ENCODE assay signal across 8 mouse cellular contexts in genomic region chr10:80741634-80742179, GRCm38 (mm10). TPM values are rescaled to one million over a fixed set of nuclear protein-coding genes. Genes with fewer than 3 reads are reported as not detected.
DNase-seq lines count a peak whose midpoint lies in the region; ATAC-seq and TF ChIP-seq lines count a peak whose summit lies in the region.

No protein-coding gene starts in this region.

- H3K4me2 ChIP-seq in heart, embryonic 14.5 days (ENCODE audit: low read length) = peak overlapping the region; percentile 85
- H3K4me2 ChIP-seq in CH12.LX (ENCODE audit: insufficient read depth, low read depth, poor library complexity, severe bottlenecking) = peak overlapping the region; percentile 64; the same call in 1 of the 2 replicates
- peak overlapping the region; percentile 67 for H3K4me2 ChIP-seq in embryonic facial prominence, embryonic 15.5 days (replicated peaks)
- H3K4me2 ChIP-seq in neural tube, embryonic 15.5 days = peak overlapping the region; percentile 97

- no peak for DNase-seq in heart, postnatal 10 days
- DNase-seq in CH12.LX (ENCODE audit: extremely low read depth) = no peak
- DNase-seq in limb, embryonic 10.5 days (ENCODE audit: low spot score) = no peak
- DNase-seq in cerebellum, postnatal 14 days = no peak
- no peak for DNase-seq in adrenal gland, adult (ENCODE audit: inconsistent age in 2 of 2, low spot score in 1 of 2)

- TF ChIP-seq POLR2A in CH12.LX (IDR thresholded peaks at IDR 0.05; ENCODE audit: low read depth, low read length) = no peak

- H3K9ac ChIP-seq in heart, embryonic 14.5 days (ENCODE audit: low read length) = peak overlapping the region; percentile 99
- H3K9ac ChIP-seq in CH12.LX (ENCODE audit: insufficient read depth, low read depth) = peak overlapping the region; percentile 93
- peak overlapping the region; percentile 99 for H3K9ac ChIP-seq in embryonic facial prominence, embryonic 15.5 days
- H3K9ac ChIP-seq in neural tube, embryonic 15.5 days (replicated peaks) = peak overlapping the region; percentile 99

- in situ Hi-C loops in CH12.LX (cut with MboI; ENCODE audit: low pct_ligation_motif_present, low pct_unique_long_range_greater_than_20kb, low sequenced_read_pairs) = no loop called here

- no peaks in the 10 kb centered on the region for H3K9me3 ChIP-seq in heart, embryonic 14.5 days (ENCODE audit: control insufficient read depth, low read length)
- H3K9me3 ChIP-seq in CH12.LX (replicated peaks; ENCODE audit: low read length) = no peaks in the 10 kb centered on the region
- no peaks in the 10 kb centered on the region for H3K9me3 ChIP-seq in embryonic facial prominence, embryonic 15.5 days (replicated peaks)
- no peaks in the 10 kb centered on the region for H3K9me3 ChIP-seq in limb, embryonic 10.5 days (replicated peaks)
- H3K9me3 ChIP-seq in neural tube, embryonic 15.5 days (replicated peaks) = no peaks in the 10 kb centered on the region

- H3K79me2 ChIP-seq in CH12.LX (replicated peaks; ENCODE audit: control insufficient read depth, extremely low read depth, insufficient read depth, poor library complexity, severe bottlenecking) = peaks cover 52% of the 10 kb centered on the region

- peak; percentile 3 for ATAC-seq in heart, embryonic 14.5 days (ENCODE audit: insufficient number of reproducible peaks, insufficient read depth, low FRiP score, low read depth)
- ATAC-seq in embryonic facial prominence, embryonic 15.5 days (ENCODE audit: insufficient number of reproducible peaks, low FRiP score, low TSS enrichment, low read depth) = peak; percentile 12
- peak; percentile 35 for ATAC-seq in neural tube, embryonic 15.5 days (ENCODE audit: low FRiP score)

- peak overlapping the region; percentile 50 to 87 for H3K27ac ChIP-seq in heart, embryonic 14.5 days (replicated peaks in 1 of 2; ENCODE audit: control insufficient read depth in 1 of 2, insufficient read depth in 1 of 2, low read depth in 2 of 2, low read length in 2 of 2)
- H3K27ac ChIP-seq in CH12.LX (ENCODE audit: insufficient read depth, low read depth) = peak overlapping the region; percentile 9; the same call in 1 of the 2 replicates
- H3K27ac ChIP-seq in embryonic facial prominence, embryonic 15.5 days (replicated peaks) = peak overlapping the region; percentile 81
- peak overlapping the region; percentile 94 for H3K27ac ChIP-seq in limb, embryonic 10.5 days
- peak overlapping the region; percentile 89 for H3K27ac ChIP-seq in neural tube, embryonic 15.5 days (replicated peaks)

- peaks cover 11% of the 10 kb centered on the region for H3K36me3 ChIP-seq in heart, embryonic 14.5 days (ENCODE audit: control insufficient read depth, insufficient read depth, low read length)
- H3K36me3 ChIP-seq in CH12.LX (replicated peaks in 1 of 2; ENCODE audit: control insufficient read depth in 1 of 2, insufficient read depth in 1 of 2, low read length in 1 of 2) = peaks cover 0 to 23% of the 10 kb centered on the region in 2 experiments
- peaks cover 4% of the 10 kb centered on the region; the same call in 1 of the 2 replicates for H3K36me3 ChIP-seq in embryonic facial prominence, embryonic 15.5 days
- peaks cover 25% of the 10 kb centered on the region for H3K36me3 ChIP-seq in limb, embryonic 10.5 days
- 0 out of 2 replicates have a peak, but pooled peaks cover 7% of the 10 kb centered on the region for H3K36me3 ChIP-seq in neural tube, embryonic 15.5 days

- dilution Hi-C loops in CH12.LX (cut with MboI; ENCODE audit: extremely low pct_ligation_motif_present, extremely low pct_unique_long_range_greater_than_20kb, low sequenced_read_pairs) = no loop called here

- H3K4me3 ChIP-seq in heart, embryonic 14.5 days (ENCODE audit: control insufficient read depth in 1 of 2, insufficient read depth in 1 of 2, low read depth in 1 of 2, low read length in 2 of 2) = peak overlapping the region; percentile 90 to 99
- peak overlapping the region; percentile 72 to 97 (median 89) for H3K4me3 ChIP-seq in CH12.LX (replicated peaks in 1 of 3; ENCODE audit: low read depth in 2 of 3, low read length in 2 of 3, poor library complexity in 1 of 3)
- peak overlapping the region; percentile 96 for H3K4me3 ChIP-seq in embryonic facial prominence, embryonic 15.5 days (replicated peaks)
- peak overlapping the region; percentile 98 for H3K4me3 ChIP-seq in limb, embryonic 10.5 days
- peak overlapping the region; percentile 99 for H3K4me3 ChIP-seq in neural tube, embryonic 15.5 days (replicated peaks)

- WGBS in heart, embryonic 14.5 days = 0% methylated on average over 42 of the region's 46 CpGs
- WGBS in embryonic facial prominence, embryonic 15.5 days = under 1% methylated on average over 46 of the region's 46 CpGs
- WGBS in limb, embryonic 10.5 days = under 1% methylated on average over 46 of the region's 46 CpGs
- under 1% methylated on average over 46 of the region's 46 CpGs for WGBS in neural tube, embryonic 15.5 days

- no peaks in the 10 kb centered on the region for H3K27me3 ChIP-seq in heart, embryonic 14.5 days (ENCODE audit: control insufficient read depth, insufficient read depth, low read length)
- H3K27me3 ChIP-seq in CH12.LX (replicated peaks) = no peaks in the 10 kb centered on the region
- no peaks in the 10 kb centered on the region for H3K27me3 ChIP-seq in embryonic facial prominence, embryonic 15.5 days
- no peaks in the 10 kb centered on the region for H3K27me3 ChIP-seq in limb, embryonic 10.5 days (ENCODE audit: low read depth, poor library complexity, severe bottlenecking)
- 0 out of 2 replicates have a peak, but pooled peaks cover 4% of the 10 kb centered on the region for H3K27me3 ChIP-seq in neural tube, embryonic 15.5 days (replicated peaks)

- intact Hi-C loops in heart, postnatal 10 days (cut with DNase I) = loop anchor here (5.0 kb wide), 1 partner anchor 256 kb away; no protein-coding TSS in a partner anchor

- peaks cover 12 to 32% of the 10 kb centered on the region in 2 experiments for H3K4me1 ChIP-seq in heart, embryonic 14.5 days (ENCODE audit: control insufficient read depth in 2 of 2, insufficient read depth in 2 of 2, low read length in 2 of 2)
- peaks cover 14 to 50% of the 10 kb centered on the region in 2 experiments for H3K4me1 ChIP-seq in CH12.LX (ENCODE audit: control insufficient read depth in 1 of 2, insufficient read depth in 2 of 2)
- peaks cover 36% of the 10 kb centered on the region for H3K4me1 ChIP-seq in embryonic facial prominence, embryonic 15.5 days
- H3K4me1 ChIP-seq in limb, embryonic 10.5 days = peaks cover 28% of the 10 kb centered on the region
- H3K4me1 ChIP-seq in neural tube, embryonic 15.5 days = peaks cover 50% of the 10 kb centered on the region

- TF ChIP-seq EP300 in CH12.LX (IDR thresholded peaks at IDR 0.05; ENCODE audit: low read length) = no peak

- TF ChIP-seq RAD21 in CH12.LX (IDR thresholded peaks at IDR 0.05; ENCODE audit: low read depth, low read length) = no peak

- TF ChIP-seq CTCF in CH12.LX (conservative IDR thresholded peaks at IDR 0.05 in 1 of 2, IDR thresholded peaks at IDR 0.05 in 1 of 2; ENCODE audit: low read depth in 2 of 2, low read length in 2 of 2) = no peak

RNA-seq across cellular contexts. Expression of gene Ap3d1, which starts 0.4 kb away (rescaled TPM):
- polyA plus RNA-seq in heart, embryonic 14.5 days (2014; fragmentation: Nextera tagmentation; extraction: Ambion mirVana) = 45.0 and 54.5 TPM in 2 replicates
- total RNA-seq in heart, postnatal 10 days (2021) = 10 to 100 TPM; 47.6 to 52.5 TPM
- 48.1 and 49.4 TPM in 2 replicates for total RNA-seq in CH12.LX (2012; rRNA removed)
- 24.2 and 28.4 TPM in 2 replicates for total RNA-seq in CH12.LX (2014; rRNA removed)
- polyA plus RNA-seq in CH12.LX (2012; ENCODE audit: insufficient read length, low read depth) = 46.5 and 57.0 TPM in 2 replicates
- polyA plus RNA-seq in embryonic facial prominence, embryonic 15.5 days (2015; fragmentation: Nextera tagmentation; extraction: Ambion mirVana) = 75.2 and 76.1 TPM in 2 replicates
- polyA plus RNA-seq in limb, embryonic 10.5 days (2016; fragmentation: Nextera tagmentation; extraction: Ambion mirVana) = 54.6 and 60.6 TPM in 2 replicates
- polyA plus RNA-seq in neural tube, embryonic 15.5 days (2015; fragmentation: Nextera tagmentation; extraction: Ambion mirVana) = 108 and 115 TPM in 2 replicates

RNA-seq across cellular contexts. Expression of gene Dot1l, which starts 13.3 kb away (rescaled TPM):
- 26.5 and 28.2 TPM in 2 replicates for polyA plus RNA-seq in heart, embryonic 14.5 days (2014; fragmentation: Nextera tagmentation; extraction: Ambion mirVana)
- 10 to 100 TPM; 66.3 to 67.6 TPM for total RNA-seq in heart, postnatal 10 days (2021)
- total RNA-seq in CH12.LX (2012; rRNA removed) (13.3 and 15.5 TPM in 2 replicates), CH12.LX (2014; rRNA removed) (2.7 and 3.3 TPM in 2 replicates)
- polyA plus RNA-seq in CH12.LX (2012; ENCODE audit: insufficient read length, low read depth) = 30.9 and 43.8 TPM in 2 replicates
- 17.1 and 21.7 TPM in 2 replicates for polyA plus RNA-seq in embryonic facial prominence, embryonic 15.5 days (2015; fragmentation: Nextera tagmentation; extraction: Ambion mirVana)
- polyA plus RNA-seq in limb, embryonic 10.5 days (2016; fragmentation: Nextera tagmentation; extraction: Ambion mirVana) = 26.4 and 28.3 TPM in 2 replicates
- 19.3 and 20.3 TPM in 2 replicates for polyA plus RNA-seq in neural tube, embryonic 15.5 days (2015; fragmentation: Nextera tagmentation; extraction: Ambion mirVana)

RNA-seq across cellular contexts. Expression of gene Izumo4, which starts 39.7 kb away (rescaled TPM):
- 3.5 and 7.0 TPM in 2 replicates for polyA plus RNA-seq in heart, embryonic 14.5 days (2014; fragmentation: Nextera tagmentation; extraction: Ambion mirVana)
- total RNA-seq in heart, postnatal 10 days (2021) = 1 to 10 TPM; 2.9 to 4.1 TPM
- total RNA-seq in CH12.LX (2012; rRNA removed) (8.1 and 9.6 TPM in 2 replicates), CH12.LX (2014; rRNA removed) (2.7 and 4.3 TPM in 2 replicates)
- polyA plus RNA-seq in CH12.LX (2012; ENCODE audit: insufficient read length, low read depth) = 5.9 TPM in 2 replicates
- polyA plus RNA-seq in embryonic facial prominence, embryonic 15.5 days (2015; fragmentation: Nextera tagmentation; extraction: Ambion mirVana) = 27.0 and 28.0 TPM in 2 replicates
- 8.6 and 10.8 TPM in 2 replicates for polyA plus RNA-seq in limb, embryonic 10.5 days (2016; fragmentation: Nextera tagmentation; extraction: Ambion mirVana)
- 43.3 and 46.8 TPM in 2 replicates for polyA plus RNA-seq in neural tube, embryonic 15.5 days (2015; fragmentation: Nextera tagmentation; extraction: Ambion mirVana)

RNA-seq across cellular contexts. Expression of gene Mob3a, which starts 39.9 kb away (rescaled TPM):
- polyA plus RNA-seq in heart, embryonic 14.5 days (2014; fragmentation: Nextera tagmentation; extraction: Ambion mirVana) = 19.1 and 22.3 TPM in 2 replicates
- 10 to 100 TPM; 10.1 to 11.3 TPM for total RNA-seq in heart, postnatal 10 days (2021)
- total RNA-seq in CH12.LX (2012; rRNA removed) (56.9 and 71.7 TPM in 2 replicates), CH12.LX (2014; rRNA removed) (65.2 and 71.4 TPM in 2 replicates)
- 75.0 and 84.2 TPM in 2 replicates for polyA plus RNA-seq in CH12.LX (2012; ENCODE audit: insufficient read length, low read depth)
- polyA plus RNA-seq in embryonic facial prominence, embryonic 15.5 days (2015; fragmentation: Nextera tagmentation; extraction: Ambion mirVana) = 48.2 and 51.8 TPM in 2 replicates
- polyA plus RNA-seq in limb, embryonic 10.5 days (2016; fragmentation: Nextera tagmentation; extraction: Ambion mirVana) = 48.2 and 54.7 TPM in 2 replicates
- 53.0 and 58.8 TPM in 2 replicates for polyA plus RNA-seq in neural tube, embryonic 15.5 days (2015; fragmentation: Nextera tagmentation; extraction: Ambion mirVana)

RNA-seq across cellular contexts. Expression of gene Sf3a2, which starts 56.3 kb away (rescaled TPM):
- polyA plus RNA-seq in heart, embryonic 14.5 days (2014; fragmentation: Nextera tagmentation; extraction: Ambion mirVana) = 49.2 and 51.0 TPM in 2 replicates
- total RNA-seq in heart, postnatal 10 days (2021) = 10 to 100 TPM; 36.8 to 41.4 TPM
- total RNA-seq in CH12.LX (2012; rRNA removed) = 29.0 and 36.5 TPM in 2 replicates
- total RNA-seq in CH12.LX (2014; rRNA removed) = 7.8 and 12.4 TPM in 2 replicates
- polyA plus RNA-seq in CH12.LX (2012; ENCODE audit: insufficient read length, low read depth) = 136 and 153 TPM in 2 replicates
- 68.1 and 79.7 TPM in 2 replicates for polyA plus RNA-seq in embryonic facial prominence, embryonic 15.5 days (2015; fragmentation: Nextera tagmentation; extraction: Ambion mirVana)
- polyA plus RNA-seq in limb, embryonic 10.5 days (2016; fragmentation: Nextera tagmentation; extraction: Ambion mirVana) = 113 and 121 TPM in 2 replicates
- polyA plus RNA-seq in neural tube, embryonic 15.5 days (2015; fragmentation: Nextera tagmentation; extraction: Ambion mirVana) = 53.3 and 59.8 TPM in 2 replicates

Comparison
In these comparisons a context has a peak if more than half of its experiments do, and no peak if none do; other contexts are left out.
1. H3K27ac ChIP-seq: peak in every context shown above with its lines; median percentile 94 in limb, embryonic 10.5 days; 89 in neural tube, embryonic 15.5 days; 81 in embryonic facial prominence, embryonic 15.5 days; 68 in heart, embryonic 14.5 days; 9 in CH12.LX.